Mouse (Mus musculus): ENCODE data around the gene Coq9.

GRCm38 (mm10) chr8:94899262-94899661 is 61.1 kb downstream of the Coq9 start:
- no peak for TF ChIP-seq CTCF (IDR thresholded peaks at IDR 0.05; ENCODE audit: insufficient read depth, low read length)
- TF ChIP-seq POLR2A (IDR thresholded peaks at IDR 0.05; ENCODE audit: borderline replicate concordance, extremely low read depth, low read depth, low read length), result no peak
